Mouse (Mus musculus): Measurements from ENCODE around the gene Igtp.

GRCm38 (mm10) chr11:58179563-58179962 lies 19.8 kb upstream of the Igtp start:
- TF ChIP-seq POLR2A (IDR thresholded peaks at IDR 0.05; ENCODE audit: low read depth, low read length), result no peak
- TF ChIP-seq CTCF (conservative IDR thresholded peaks at IDR 0.05; ENCODE audit: insufficient read depth, insufficient read length, low read depth, low read length), result peak; percentile 65
